Mouse (Mus musculus) right cerebral cortex, adult 2 months (tissue): ENCODE data around the gene Inpp4b.

Source experiments
- DNase-seq, 2 experiments: peaks; one replicate each; pipeline ENCODE4 v3.0.0; 2021 to 2022; ENCODE audit warnings: low spot score in 2 of 2

Inpp4b gene

DNA sequence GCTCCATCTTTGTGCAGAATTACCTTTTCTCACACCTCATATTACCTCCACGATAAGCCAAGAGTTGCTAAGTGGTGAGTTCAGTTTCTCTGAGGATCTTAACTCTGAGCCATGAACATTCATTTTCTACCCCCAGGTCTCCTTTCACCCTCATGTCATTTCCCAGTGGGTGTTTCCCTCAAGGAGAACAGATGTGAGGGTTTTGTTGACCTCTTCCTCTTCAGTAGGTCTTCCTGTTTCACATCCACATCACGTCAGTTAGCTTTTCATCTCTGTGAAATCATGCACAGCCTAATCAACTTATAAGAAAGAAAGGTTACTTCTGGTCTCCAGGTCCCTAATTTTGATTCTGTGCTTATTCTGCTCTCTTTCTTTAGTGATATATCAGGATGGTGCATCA is 124.4 kb downstream of the Inpp4b start:
- no peak for DNase-seq

DNA sequence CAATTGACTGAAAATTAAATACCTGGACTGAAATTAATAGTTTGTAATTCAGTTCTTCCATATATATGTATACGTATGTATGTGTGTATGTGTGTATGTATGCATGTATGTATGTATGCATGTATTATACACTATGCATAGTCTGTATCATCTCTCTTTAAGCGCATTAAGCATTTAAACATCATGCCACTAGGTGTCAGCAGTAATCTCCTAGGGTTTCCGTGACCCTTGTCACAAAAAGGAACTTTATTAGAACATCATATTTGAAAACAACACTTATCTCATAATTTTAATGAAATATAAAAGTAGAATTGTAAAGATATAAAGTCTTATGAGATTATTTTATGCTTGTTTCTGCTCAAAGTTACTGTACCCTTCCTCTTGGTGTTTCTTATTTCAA is 136.3 kb downstream of the Inpp4b start:
- DNase-seq: no peak

DNA sequence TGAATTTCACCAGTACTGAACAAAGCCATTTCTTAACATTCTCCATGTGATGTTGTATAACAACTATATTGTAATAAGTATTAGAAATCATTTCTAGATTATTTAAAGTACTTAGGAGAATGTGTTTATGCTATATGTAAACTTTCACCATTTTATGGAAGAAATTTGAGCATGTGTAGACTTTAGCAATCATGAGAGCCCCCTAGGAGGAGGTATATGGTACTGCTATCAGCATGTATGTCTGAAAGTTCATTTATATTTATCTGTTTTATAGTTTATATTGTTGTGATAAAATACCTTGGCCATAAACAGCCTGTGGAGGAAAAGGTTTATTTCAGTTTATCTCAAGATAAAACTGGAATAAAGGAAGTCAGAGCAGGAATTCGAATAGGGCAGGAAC is 141.5 kb downstream of the Inpp4b start:
- no peak for DNase-seq

DNA sequence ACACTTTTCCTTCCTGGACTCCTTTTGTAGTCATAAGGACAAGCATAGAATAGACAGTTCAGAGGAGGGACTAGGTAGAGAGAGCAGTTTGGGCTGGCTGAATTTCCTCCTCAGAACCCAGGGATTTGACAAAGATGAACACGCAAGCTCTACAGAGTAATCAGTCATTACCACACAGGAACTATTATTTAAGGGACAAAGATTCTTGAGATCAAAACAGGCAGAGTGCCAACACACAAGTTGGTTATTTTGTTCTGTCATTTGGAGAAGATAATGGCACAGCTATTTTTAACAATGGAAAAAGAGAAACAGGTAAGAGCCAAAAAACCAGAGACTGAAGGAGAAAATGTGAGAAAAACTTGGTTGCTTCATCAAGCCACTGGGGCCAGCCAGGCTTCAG is 143.3 kb downstream of the Inpp4b start:
- DNase-seq: no peak

DNA sequence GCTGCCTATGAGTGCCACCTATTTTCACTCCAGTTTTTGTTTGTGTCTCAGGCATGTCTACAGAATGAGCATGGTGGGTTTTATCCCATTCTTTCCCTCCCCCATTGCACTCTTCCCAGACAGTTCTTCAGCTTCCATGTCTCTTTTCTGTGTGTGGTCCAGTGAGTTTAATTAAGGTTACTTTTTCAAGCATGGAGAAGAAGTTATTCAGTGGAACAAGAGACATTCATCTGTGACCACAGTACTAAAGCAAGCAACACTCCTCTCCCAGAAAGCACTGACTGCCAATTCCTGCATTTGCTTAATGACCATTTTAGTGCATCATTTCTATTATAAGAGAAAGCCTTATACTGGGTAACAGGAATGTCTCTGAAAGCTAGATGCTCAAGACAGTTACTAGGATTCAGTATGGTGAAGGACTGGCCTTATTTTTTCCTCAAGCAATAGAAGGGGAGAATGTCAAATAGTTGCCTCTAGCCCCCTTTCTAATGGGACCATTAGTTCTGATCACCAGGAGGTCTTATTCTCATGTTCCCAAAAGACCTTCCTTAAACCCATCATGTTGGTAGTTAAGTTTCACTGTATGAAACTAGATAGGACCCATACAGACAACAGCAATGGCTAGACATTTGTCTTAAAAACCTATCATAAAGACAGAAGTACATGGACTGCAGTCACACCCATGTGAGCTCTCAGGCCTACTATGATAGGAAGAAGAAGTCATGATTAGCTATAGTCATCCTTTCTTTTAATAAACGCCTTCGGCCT is 147.7 kb downstream of the Inpp4b start:
- DNase-seq: no peak

DNA sequence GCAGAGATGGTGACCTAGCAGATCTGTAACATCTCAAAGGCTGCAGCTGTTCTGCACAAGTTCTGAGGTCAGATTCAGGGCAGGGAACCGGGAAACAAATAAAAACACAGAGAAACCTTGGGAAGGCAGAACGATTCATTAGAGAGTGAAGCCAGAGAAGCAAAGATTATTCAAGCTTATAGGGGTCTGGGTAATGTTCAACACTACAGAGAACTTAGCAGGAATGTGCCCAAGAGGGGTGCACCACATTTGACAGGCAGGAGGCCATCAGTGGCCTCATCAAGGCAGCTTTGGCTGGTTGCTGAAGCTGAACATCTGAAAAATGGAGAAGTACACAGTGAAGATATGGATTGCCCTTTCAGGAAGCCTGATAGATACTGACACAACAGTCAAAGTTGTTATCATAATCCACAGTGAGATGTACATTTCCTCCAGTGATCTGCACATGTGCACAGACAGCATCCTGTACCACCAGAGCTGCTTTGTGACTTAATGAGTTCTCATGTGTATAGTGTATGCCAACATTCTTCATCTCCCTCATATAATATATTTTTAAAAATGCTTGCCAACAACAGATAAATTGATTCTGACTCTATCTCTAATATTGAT is 148.8 kb downstream of the Inpp4b start:
- no peak for DNase-seq

DNA sequence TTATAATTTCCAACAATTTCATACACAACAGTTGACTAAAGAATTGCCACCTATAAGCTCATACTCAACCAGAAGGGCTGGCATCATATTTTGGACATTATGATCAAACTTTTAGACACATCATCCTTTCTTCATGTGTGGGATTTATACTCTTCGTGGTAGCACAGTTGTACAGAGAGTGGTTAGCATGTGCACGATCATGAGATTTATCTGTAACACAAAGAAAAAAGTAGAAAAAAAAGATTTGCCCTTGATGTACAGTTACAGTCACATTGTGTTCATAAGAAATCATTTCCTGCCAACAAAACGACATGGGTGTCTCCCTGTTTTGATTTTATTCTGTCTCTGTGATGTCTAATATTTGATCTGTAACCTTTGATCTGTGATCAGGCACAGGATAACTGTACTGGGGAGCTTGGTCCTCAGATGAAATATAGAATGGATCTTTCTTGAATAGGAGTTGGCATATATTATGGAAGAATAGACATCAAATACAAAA is 149.4 kb downstream of the Inpp4b start:
- DNase-seq: no peak

DNA sequence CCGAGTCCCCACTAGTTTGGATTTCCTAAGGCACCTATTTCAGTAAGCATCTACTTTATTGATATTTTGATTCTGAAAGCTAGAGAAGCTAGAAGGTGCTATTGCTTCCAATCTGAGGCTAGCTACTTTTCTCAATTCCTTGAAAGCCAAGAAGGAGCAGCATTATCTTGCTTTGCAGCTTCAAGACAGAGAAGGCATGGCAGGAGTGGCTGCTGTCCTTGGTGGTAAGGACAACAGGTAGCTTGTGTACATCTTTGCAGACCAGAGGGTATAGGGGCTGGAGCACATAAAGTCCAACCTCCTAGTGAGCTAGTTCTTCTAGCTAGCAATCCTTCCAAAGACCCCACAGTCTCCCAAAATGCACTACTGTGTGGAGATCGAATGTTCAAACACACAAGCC is 152.5 kb downstream of the Inpp4b start:
- no peak for DNase-seq

DNA sequence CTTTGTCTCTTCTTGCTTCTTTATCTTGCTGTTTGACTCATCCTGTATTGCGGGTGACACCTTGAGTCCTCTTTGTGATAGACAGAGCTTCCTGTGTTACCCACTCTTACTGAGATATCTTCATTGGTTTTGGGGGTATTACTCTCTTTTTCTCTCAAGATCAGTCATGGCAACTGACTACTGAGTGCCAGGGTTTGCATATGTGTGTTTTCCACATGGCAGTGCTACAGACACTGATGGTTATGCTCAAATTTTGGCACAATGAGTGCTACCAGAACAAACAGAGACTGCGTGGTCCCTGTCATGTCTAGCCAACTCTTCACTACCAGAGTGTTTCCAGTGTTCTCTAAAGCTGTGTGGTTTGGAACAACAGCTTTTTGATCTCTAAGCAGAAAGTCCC is 155.3 kb downstream of the Inpp4b start:
- DNase-seq: no peak

DNA sequence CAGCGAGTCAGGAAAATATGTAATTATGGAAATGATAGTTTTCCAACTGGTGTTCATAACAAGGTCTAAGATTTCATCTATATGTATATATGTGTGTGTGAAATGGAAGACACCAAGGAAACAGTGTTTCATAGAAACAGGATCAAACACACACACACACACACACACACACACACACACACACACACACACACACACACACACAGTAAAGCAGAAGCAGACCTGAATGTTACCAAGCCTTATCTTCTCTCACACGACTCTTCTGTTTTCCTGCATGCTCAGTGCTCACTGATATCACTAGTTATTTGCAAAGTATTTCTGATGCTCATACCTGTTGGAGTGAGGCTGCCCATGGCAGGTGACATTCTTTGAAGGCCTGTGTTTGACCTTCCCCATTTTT is 159.9 kb downstream of the Inpp4b start:
- no peak for DNase-seq

DNA sequence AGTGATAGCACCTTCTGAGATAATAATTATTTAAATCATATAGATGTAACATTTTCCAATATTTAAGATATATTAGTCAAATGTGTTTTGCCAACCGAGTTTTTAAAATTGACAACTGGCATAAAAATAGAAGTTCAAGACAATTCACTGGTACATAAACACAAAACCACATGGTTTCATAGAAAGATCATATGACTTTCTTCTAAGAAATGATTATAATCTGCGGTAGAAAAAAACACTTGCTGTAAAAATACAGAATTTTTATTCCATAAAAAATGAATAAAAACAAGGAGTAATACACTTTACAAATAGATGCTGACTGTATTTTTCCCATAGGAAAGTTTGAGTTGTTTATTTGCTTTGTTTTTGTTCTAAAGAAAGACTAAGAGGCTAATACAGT is 160.6 kb downstream of the Inpp4b start:
- DNase-seq: no peak

DNA sequence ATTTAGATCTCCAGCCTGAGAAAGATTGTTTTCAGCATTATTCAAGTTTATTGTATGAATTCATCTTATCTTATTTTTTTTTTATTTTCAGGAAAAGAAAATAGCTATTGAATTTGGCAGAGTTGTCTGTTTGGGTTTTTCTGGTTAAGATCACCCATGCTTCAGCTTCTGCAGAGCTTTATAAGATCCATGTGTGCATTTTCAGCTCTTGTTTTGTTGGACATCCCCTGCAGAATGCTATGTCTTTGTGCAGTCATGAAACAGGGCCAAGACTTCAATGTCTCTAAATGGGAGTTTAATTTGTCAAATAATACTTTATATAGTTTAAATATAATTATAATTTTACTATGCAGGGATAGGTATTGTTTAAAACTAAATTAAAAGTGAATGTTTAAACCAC is 170.5 kb downstream of the Inpp4b start:
- DNase-seq: no peak

DNA sequence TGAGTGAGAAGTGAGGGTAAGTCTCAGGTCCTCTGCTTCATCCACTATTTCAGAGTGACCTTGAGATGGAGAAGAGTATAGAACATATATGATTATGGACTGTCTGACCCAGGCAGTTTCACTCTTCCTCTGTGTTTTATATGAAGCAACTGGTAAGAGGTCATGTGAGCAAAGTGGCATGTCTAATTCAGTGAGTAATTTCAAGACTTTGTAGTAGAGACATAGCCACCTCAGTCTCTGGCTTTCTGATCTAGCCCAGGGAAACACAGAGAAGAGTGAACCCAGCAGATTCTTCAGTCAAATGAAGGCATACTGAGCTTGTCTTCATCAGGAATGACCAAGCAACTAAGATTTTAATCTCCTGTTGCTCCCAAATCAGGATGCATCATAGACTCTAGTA is 172.1 kb downstream of the Inpp4b start:
- no peak for DNase-seq

DNA sequence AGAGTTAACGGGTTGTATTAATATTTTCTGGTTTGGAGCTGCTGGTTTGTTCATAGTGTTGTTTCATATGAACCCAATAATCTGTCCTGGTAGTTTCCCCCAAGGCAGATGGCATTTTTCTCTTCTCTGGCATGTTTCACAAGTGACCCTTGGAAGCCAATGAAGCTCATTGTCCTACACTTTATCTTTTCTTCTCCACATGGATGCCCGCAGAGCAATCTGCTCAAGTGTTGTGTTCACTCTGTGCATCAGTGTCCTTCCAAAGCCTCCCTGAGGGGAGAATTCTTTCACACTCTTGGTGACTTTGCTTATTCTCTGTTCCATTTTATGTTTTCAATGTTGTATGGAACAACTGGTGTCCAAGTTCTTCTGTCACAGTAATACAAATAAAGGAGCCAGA is 179.7 kb downstream of the Inpp4b start:
- DNase-seq: no peak

DNA sequence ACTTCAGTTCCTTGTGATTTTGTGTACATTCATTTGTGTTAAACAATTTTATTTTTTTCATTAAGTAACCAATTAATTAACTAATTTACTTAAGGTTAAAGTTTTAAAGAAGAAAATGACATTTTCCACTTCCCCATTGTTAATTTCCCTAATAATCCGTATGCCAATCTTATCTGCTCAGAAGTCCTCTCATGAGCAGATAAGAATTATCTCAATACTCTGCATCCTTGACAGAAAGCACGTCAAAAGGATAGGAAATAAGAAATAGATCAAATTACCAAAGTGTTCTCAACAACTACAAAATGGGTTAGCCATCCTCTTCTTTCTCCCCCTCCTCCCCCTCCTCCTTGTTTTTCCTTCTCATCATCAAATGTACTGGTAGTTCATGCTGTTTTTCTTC is 182.2 kb downstream of the Inpp4b start:
- no peak for DNase-seq

DNA sequence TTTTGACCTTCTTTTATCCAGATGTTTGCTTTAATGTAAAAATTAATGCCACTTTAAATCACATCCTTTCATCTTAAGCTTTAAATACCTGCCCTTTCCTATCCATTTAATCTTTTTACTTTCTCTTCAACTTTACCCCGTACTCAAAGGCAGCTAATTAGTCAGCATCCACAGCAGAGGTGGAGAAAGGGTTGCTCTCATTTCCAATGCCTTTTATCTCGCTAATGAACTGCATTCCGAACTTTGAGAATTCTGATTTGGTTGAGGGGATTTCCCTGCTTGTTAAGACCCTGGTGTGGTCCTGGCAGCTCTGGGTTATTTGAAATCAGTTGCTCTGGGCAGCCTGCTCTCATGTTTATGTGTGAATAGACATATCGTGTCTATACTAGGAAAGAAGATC is 185.3 kb downstream of the Inpp4b start:
- DNase-seq: no peak

DNA sequence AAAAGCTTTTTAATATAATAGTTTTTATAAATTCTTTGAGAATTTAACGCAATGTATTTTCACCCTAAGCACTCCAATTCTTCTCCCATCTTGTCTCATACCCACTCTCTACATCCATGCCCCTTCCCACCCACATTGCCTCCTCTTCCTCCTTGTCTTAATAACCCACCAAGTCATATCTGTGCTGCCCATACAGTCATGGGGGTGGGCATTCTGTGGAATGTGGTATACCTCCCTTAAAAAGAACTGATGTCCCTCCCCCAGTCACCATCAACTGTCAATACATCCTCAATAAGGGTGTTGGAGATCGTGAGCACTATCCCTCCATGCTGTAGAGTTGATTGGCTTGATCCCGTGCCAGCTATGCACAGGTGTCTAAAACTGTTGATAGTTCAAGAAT is 196.0 kb downstream of the Inpp4b start:
- DNase-seq: no peak

DNA sequence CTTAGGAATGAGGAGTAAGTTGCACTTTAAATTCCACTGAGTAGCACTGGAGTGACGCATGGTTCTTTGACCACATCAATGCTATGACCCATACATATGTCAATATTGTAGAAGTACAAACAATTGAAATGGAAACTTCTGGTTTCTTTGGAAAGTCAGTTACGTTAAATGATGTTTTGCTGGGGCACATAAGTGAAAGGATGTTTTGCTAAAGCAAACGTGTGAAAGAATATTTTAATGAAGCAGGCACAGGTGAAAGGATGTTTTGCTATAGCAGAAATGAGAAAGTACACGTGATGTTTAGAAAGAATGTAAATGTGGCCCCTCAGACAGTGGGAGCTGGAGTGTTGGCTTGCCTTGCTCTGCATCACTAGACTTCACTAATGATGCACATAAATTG is 216.2 kb downstream of the Inpp4b start:
- no peak for DNase-seq

DNA sequence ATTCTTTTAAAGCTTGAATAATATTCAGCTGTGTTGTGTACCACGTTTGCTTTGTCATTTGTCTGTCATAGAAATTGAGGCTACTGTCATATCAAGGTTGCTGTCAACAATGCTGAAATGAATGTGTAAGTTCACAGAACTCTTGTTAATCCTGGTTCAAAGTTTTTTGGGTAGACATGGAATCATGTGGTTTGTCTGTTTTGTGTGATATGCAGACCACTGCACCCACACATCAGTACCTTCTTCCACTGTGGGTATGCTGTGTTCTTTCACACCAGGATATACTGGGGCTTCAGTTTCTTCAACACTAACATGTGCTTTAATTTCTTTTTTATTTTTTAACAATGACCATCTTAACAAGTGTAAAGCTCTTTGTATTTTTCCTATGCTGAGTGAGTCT is 220.0 kb downstream of the Inpp4b start:
- no peak for DNase-seq

DNA sequence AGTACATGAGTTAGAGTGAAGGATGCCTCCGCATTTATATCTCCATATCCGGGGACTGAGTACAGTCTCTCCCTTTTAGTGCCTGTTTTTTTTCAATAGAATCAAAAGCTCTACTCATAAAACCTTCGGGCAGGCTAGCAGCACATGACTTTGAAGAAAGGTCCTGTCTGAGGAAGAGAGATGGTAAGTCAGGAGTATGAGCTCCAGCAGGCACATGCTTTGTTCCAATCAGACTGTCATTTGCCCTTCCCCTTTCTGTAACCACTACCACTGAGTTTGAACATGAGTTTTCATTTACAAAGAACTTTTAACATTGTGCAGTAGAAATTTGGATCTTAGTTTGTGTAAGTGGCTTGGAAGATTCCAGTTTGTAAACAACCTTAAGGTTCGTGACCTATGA is 223.1 kb downstream of the Inpp4b start:
- no peak for DNase-seq

DNA sequence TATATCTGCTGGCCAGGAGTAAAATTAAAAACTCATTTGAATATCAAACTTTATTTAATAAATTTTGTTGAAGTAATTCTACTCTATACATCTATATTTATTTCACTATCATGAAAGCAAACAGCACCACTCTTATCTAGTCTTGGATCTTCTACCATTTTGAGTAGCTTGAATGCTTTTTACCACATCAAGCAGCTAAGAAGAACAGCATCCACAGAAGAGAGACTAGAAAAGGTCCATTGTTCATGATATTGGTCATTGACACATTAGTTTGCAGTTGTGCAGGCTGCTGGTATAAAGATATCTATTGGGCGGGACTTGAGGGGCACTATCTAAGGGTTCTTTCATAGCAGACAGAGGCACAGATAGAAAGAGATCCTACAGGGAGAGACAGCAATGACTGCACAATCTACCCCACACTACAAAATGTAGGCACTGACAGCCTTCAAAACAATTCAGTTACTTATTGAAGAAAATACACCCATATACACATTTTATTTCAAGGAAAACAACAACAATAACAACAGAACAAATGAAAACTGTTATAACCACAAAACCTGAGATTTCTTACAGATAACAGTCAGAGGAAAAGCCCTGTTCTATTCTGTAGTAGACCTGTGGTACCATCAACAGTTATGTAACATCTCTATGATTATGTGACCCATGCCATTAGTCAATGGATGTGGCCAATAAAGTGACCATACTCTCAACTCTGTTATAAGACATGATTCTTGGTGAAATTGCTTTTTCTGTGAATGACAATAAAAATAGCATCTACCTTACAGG is 230.2 kb downstream of the Inpp4b start:
- DNase-seq: no peak

DNA sequence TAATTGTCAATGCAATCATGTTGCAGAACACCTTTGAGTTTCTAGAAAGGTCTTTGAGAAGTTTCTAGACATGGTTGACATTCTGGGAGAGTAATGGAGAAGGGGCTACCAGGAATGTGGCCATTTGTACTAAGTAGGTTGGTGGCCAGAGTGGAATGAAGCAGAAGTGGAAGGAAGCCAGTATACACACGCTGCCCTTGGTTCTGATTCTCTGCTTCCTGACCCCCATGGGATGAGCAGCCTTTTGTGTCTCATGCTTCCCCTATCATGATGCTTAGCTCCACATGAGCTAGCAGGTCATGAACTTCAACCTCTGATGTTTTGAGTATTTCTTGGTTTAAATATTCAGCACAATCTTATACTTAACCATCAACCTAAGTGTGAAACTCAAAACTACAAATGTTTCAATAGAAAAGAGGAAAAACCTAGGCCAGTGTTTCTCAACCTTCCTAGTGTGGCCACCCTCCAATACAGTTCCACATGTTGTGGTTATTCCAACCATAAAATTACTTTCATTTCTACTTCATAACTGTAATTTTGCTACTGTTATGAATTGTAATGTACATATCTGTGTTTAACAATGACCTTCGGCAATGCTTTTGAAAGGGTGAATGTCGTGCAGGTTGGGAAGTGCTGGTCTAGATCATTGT is 233.0 kb downstream of the Inpp4b start:
- no peak for DNase-seq
